Mouse (Mus musculus) bone marrow, adult 2 months (tissue): ENCODE data around the gene Gm973.

Experiments
- CTCF ChIP-seq: fragments of 200-500 bp; IDR thresholded peaks from 2 replicates; pipeline ENCODE4 v1.5.1; 2011; ENCODE audit warnings: low read length, control low read depth; ENCODE audit not compliant: control insufficient read depth, insufficient read depth
- POLR2A ChIP-seq: fragments of 200-500 bp; IDR thresholded peaks from 2 replicates; pipeline ENCODE4 v1.6.1; 2011; ENCODE audit warnings: low read depth, mild to moderate bottlenecking, control low read depth, low read length, borderline replicate concordance; ENCODE audit not compliant: control insufficient read depth

GRCm38 (mm10) chr1:59492432-59492831 lies 23.6 kb upstream of the Gm973 start:
- no peak for TF ChIP-seq POLR2A
- TF ChIP-seq CTCF = no peak
